Mouse (Mus musculus) skeletal muscle tissue, adult 2 months (tissue): ENCODE results near the gene Tas1r2.
A peak's percentile ranks its signal among the peaks of the same experiment; 100 is the strongest.

Source experiments
- DNase-seq: peaks from one replicate; pipeline ENCODE4 v3.0.0-alpha.2; 2012; ENCODE audit warnings: low read depth, low spot score

The Tas1r2 gene

GRCm38 (mm10) chr4:139638356-139638755 is 15.0 kb upstream of the Tas1r2 start:
- DNase-seq: no peak

- DNase-seq: no peak
These were observed 13.5 kb upstream of the Tas1r2 start for GRCm38 (mm10) chr4:139639801-139640200.

- no peak for DNase-seq
These were observed 13.0 kb upstream of the Tas1r2 start for GRCm38 (mm10) chr4:139640333-139640732.

- no peak for DNase-seq
These were observed 12.6 kb upstream of the Tas1r2 start for GRCm38 (mm10) chr4:139640775-139641174.

GRCm38 (mm10) chr4:139641829-139642425 is 11.4 kb upstream of the Tas1r2 start:
- no peak for DNase-seq

GRCm38 (mm10) chr4:139643972-139644371 is 9.4 kb upstream of the Tas1r2 start:
- peak; percentile 53 for DNase-seq

- DNase-seq: no peak
These were observed 6.4 kb upstream of the Tas1r2 start for GRCm38 (mm10) chr4:139646916-139647315.

GRCm38 (mm10) chr4:139650086-139650743 is 3.1 kb upstream of the Tas1r2 start:
- DNase-seq: no peak

- DNase-seq: no peak
These were observed 2.4 kb upstream of the Tas1r2 start for GRCm38 (mm10) chr4:139650907-139651306.

- DNase-seq: no peak
These were observed 8.6 kb downstream of the Tas1r2 start for GRCm38 (mm10) chr4:139661897-139662296.

- DNase-seq: no peak
These were observed 14.3 kb downstream of the Tas1r2 start for GRCm38 (mm10) chr4:139667632-139668031.

- peak; percentile 39 for DNase-seq
These were observed 16.5 kb downstream of the Tas1r2 start for GRCm38 (mm10) chr4:139669847-139670246.

- no peak for DNase-seq
These were observed 22.4 kb downstream of the Tas1r2 start for GRCm38 (mm10) chr4:139675696-139676095.

- no peak for DNase-seq
These were observed 30.6 kb downstream of the Tas1r2 start for GRCm38 (mm10) chr4:139683728-139684638.

GRCm38 (mm10) chr4:139684639-139685017 is 31.3 kb downstream of the Tas1r2 start:
- DNase-seq: peak; percentile 36

- no peak for DNase-seq
These were observed 34.7 kb downstream of the Tas1r2 start for GRCm38 (mm10) chr4:139688058-139688457.

GRCm38 (mm10) chr4:139689627-139690269 is 36.4 kb downstream of the Tas1r2 start:
- peak; percentile 18 for DNase-seq

- no peak for DNase-seq
These were observed 40.0 kb downstream of the Tas1r2 start for GRCm38 (mm10) chr4:139693315-139693714.

- peak; percentile 13 for DNase-seq
These were observed 44.4 kb downstream of the Tas1r2 start for GRCm38 (mm10) chr4:139697755-139698154.

GRCm38 (mm10) chr4:139698602-139699001 is 45.3 kb downstream of the Tas1r2 start:
- DNase-seq: peak; percentile 22

GRCm38 (mm10) chr4:139702914-139703313 is 49.6 kb downstream of the Tas1r2 start:
- DNase-seq: no peak

GRCm38 (mm10) chr4:139703468-139703867 is 50.1 kb downstream of the Tas1r2 start:
- no peak for DNase-seq
